Mouse (Mus musculus) kidney, adult 2 months (tissue): ENCODE results near the gene Proser3. TPM values are rescaled to one million over a fixed set of nuclear protein-coding genes. Genes with fewer than 3 reads are reported as not detected.

Experiments
- DNase-seq: peaks from one replicate; pipeline ENCODE4 v3.0.0; 2021
- H3K27ac ChIP-seq: fragments of 200-500 bp; 2 replicates; pipeline ENCODE4 v1.5.1; 2012; ENCODE audit warnings: low read depth, low read length, control low read depth, inconsistent platforms; ENCODE audit not compliant: insufficient read depth
- H3K27me3 ChIP-seq: fragments of 200-500 bp; replicated peaks from 2 replicates; pipeline ENCODE4 v1.6.1; 2012; ENCODE audit warnings: mild to moderate bottlenecking, moderate library complexity, low read length, inconsistent platforms; ENCODE audit not compliant: control insufficient read depth, insufficient read depth
- H3K36me3 ChIP-seq: fragments of 200-500 bp; 2 replicates; pipeline ENCODE4 v1.6.1; 2012; ENCODE audit warnings: mild to moderate bottlenecking, moderate library complexity, low read length, inconsistent platforms; ENCODE audit not compliant: control insufficient read depth, insufficient read depth
- H3K4me1 ChIP-seq: fragments of 200-500 bp; 2 replicates; pipeline ENCODE4 v1.6.1; 2011; ENCODE audit warnings: low read length; ENCODE audit not compliant: control insufficient read depth, insufficient read depth
- H3K4me3 ChIP-seq: fragments of 200-500 bp; 2 replicates; pipeline ENCODE4 v1.5.1; 2011; ENCODE audit warnings: mild to moderate bottlenecking, low read depth, low read length, control low read depth; ENCODE audit not compliant: insufficient read depth
- CTCF ChIP-seq: fragments of 200-500 bp; conservative IDR thresholded peaks from 2 replicates; pipeline ENCODE4 v1.5.1; 2011; ENCODE audit warnings: low read depth, mild to moderate bottlenecking, control low read depth, low read length, moderate library complexity, mixed read lengths; ENCODE audit not compliant: insufficient read depth, insufficient read length
- POLR2A ChIP-seq: fragments of 200-500 bp; IDR thresholded peaks from one replicate; pipeline ENCODE4 v1.6.1; 2011; ENCODE audit warnings: low read depth, low read length, control low read depth
- WGBS: fragments of 180-500 bp; shearing (Covaris S2); methylation state at CpG from one replicate; pipeline ENCODE4 v1.1.7; 2018; 5-methylcytosine and 5-hydroxymethylcytosine counted together
- polyA plus RNA-seq: library from polyadenylated mRNA; depleted of rRNA; stranded (reverse); fragments of >200 nt; gene quantifications from 2 replicates; pipeline ENCODE4 v1.2.3, GENCODE M21; 2012

The Proser3 gene
- polyA plus RNA-seq, 1 experiment: 7.1 TPM

DNA sequence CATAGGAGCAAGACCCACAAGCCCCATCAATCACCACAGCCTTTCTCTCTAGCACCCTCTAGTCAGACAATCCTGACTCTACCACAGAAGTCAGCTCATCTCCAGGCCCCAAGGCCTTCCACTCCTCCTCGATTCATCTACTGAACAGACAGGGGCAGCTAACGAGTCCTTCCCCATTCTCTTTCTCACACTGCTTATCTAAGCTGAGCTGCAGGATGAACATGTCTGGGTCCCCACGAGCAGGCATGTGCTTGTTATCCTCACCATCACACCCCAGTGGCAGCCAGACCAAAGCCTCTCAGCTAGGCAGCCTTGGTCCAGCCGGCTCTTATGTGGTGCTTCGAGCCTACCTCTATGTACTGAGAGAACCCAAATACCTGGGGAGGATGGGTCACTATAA lies 20.3 kb upstream of the Proser3 start:
- no peak overlapping the region for H3K4me3 ChIP-seq
- H3K36me3 ChIP-seq: peaks cover 5% of the 10 kb centered on the region; the same call in 1 of the 2 replicates
- no peak for DNase-seq
- H3K27ac ChIP-seq: no peak overlapping the region
- no peaks in the 10 kb centered on the region for H3K27me3 ChIP-seq
- H3K4me1 ChIP-seq: no peaks in the 10 kb centered on the region
- WGBS: 87% methylated on average over 5 of the region's 5 CpGs
- TF ChIP-seq POLR2A: no peak
- TF ChIP-seq CTCF: no peak

- TF ChIP-seq CTCF: no peak
- TF ChIP-seq POLR2A: no peak
- 90% methylated on average over 11 of the region's 11 CpGs for WGBS
- DNase-seq: no peak
- Histone ChIP-seq H3K4me3 (no peak overlapping the region), H3K27ac (no peak overlapping the region), H3K4me1 (peaks cover 3% of the 10 kb centered on the region; the same call in 1 of the 2 replicates), H3K36me3 (peaks cover 1% of the 10 kb centered on the region; the same call in 1 of the 2 replicates), H3K27me3 (no peaks in the 10 kb centered on the region)
These were observed 15.5 kb upstream of the Proser3 start for GRCm38 (mm10) chr7:30567555-30567954.

DNA sequence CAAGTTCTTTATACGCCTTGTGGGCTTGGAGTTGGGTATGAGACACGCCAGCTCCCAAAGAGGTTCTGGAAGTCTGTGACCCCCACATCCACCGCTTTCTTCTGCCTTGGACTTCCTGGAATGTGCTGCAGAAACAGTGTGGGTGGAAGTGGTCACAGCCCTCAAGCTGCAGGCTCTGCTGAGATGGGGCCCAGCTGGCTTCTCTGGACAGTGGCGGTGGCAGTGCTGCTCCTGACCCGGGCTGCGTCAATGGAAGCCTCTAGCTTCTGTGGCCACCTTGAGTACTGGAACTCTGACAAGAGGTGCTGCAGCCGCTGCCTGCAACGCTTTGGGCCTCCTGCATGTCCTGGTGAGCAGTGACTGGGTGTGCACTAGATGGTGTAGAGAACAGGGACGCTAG lies 13.9 kb upstream of the Proser3 start:
- peaks cover 3% of the 10 kb centered on the region; the same call in 1 of the 2 replicates for H3K4me1 ChIP-seq
- H3K4me3 ChIP-seq: no peak overlapping the region
- no peaks in the 10 kb centered on the region for H3K27me3 ChIP-seq
- H3K36me3 ChIP-seq: peaks cover 1% of the 10 kb centered on the region; the same call in 1 of the 2 replicates
- TF ChIP-seq POLR2A (no peak), CTCF (no peak)
- 82% methylated on average over 9 of the region's 9 CpGs for WGBS
- H3K27ac ChIP-seq: no peak overlapping the region
- no peak for DNase-seq

DNA sequence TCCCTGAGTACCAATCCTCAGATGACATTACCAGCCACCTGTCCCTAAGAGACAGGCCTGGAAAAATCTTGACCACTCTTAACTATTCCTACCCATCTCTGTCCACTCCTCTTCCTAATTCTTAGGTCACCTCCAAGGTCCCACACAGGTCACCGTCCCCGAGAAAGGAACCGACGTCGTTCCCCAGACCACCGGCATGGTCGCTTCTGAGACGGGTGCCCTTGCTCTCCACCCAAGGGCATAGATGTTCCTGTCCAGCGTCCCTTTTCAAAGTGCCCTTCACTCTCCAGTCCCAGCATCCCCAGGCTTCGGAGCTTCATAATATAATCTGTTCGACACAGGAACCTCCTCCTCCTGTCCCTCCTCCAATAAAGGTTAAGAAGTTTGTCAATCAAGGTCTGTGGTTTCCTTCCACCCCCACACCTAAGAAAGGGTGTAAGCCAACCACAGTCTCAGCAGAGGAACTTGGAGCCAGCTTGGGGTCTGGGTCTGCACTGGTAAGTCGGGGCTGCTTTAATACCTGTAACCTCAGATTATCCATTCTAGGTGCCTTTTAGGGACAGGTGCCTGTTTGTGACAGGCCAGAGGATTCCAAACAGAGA lies 13.0 kb upstream of the Proser3 start, which contains the start of gene Igflr1:
TSS of gene Igflr1 (plus strand) at position 458 of the 602 bp plus-strand sequence.
- 92% methylated on average over 12 of the region's 12 CpGs for WGBS
- Histone ChIP-seq H3K4me1 (peaks cover 3% of the 10 kb centered on the region; the same call in 1 of the 2 replicates), H3K27ac (no peak within 1 kb of the TSS), H3K4me3 (no peak within 1 kb of the TSS), H3K36me3 (no peaks in the 10 kb centered on the region), H3K27me3 (no peaks in the 10 kb centered on the region)
- no peak for TF ChIP-seq POLR2A
- no peak for TF ChIP-seq CTCF
- no peak for DNase-seq

DNA sequence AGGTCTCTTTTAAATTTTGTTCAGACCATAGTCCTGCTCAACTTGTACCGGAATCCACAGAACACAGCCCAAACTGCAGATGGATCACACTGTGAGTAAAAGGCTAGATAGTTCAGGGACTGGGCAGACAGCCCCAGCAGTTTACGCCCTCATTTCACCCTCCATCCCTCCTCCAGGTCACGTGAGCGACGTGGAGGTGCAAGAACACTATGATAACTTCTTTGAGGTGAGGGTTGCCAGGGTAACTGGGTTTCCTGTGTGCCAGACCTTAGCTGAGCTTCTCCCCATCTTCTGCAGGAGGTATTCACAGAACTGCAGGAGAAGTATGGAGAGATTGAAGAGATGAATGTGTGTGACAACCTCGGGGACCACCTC lies 11.8 kb upstream of the Proser3 start:
- no peak for DNase-seq
- no peaks in the 10 kb centered on the region for H3K27me3 ChIP-seq
- peaks cover 3% of the 10 kb centered on the region; the same call in 1 of the 2 replicates for H3K4me1 ChIP-seq
- peak overlapping the region; percentile 71 for H3K4me3 ChIP-seq
- H3K27ac ChIP-seq: 0 out of 2 replicates have a peak overlapping the region, but pooled peaks have one; percentile 1
- no peaks in the 10 kb centered on the region for H3K36me3 ChIP-seq
- TF ChIP-seq POLR2A: no peak
- TF ChIP-seq CTCF: no peak
- WGBS: 15% methylated on average over 6 of the region's 6 CpGs

DNA sequence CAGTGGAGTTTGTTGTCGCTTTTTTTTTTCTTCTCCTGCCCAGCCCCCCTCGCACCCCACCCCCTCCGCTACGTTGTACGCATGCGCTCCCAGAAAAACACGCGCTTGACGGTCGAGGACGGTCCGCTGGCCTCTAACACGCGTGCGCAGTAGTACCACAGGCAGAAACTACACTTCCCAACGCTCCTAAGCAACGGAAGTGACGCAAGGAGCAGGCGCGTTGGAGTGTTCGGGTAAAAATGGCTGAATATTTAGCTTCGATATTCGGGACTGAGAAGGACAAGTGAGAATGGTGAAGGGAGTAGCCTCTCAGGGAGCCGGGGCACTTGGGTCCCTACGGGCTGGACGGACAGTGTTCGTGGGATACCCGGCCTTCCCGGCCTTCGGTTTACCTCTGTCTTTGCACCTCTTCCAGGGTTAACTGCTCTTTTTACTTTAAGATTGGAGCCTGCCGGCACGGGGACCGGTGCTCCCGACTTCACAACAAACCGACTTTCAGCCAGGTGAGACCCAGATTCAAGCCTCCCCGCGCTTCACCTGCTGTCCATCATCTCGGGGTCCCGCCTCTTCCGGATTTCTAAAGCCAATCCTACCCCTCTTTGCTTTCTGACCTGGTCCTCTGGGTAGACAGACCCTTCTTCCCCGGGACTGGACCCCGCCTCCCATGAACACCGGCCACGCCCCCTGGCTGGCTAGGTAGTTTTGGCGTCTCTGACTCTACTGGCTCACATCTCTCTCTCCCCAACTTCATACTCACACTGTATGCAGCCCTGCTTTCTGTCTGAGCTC lies 11.2 kb upstream of the Proser3 start, which contains the start of the genes U2af1l4, Gm49396 and Psenen:
TSS of gene U2af1l4 (plus strand) at position 185 of the 789 bp plus-strand sequence.
TSS of gene Gm49396 (plus strand) at position 228 of the 789 bp plus-strand sequence.
TSS of gene Psenen (minus strand) at position 511 of the 789 bp plus-strand sequence.
- no peaks in the 10 kb centered on the region for H3K36me3 ChIP-seq
- peaks cover 3% of the 10 kb centered on the region; the same call in 1 of the 2 replicates for H3K4me1 ChIP-seq
- no peak for TF ChIP-seq CTCF
- TF ChIP-seq POLR2A: no peak
- under 1% methylated on average over 45 of the region's 45 CpGs for WGBS
- H3K27me3 ChIP-seq: no peaks in the 10 kb centered on the region
- H3K4me3 ChIP-seq: peak within 1 kb of the TSS; percentile 71
- peak; percentile 99 for DNase-seq
- H3K27ac ChIP-seq: peak within 1 kb of the TSS; percentile 91
